Mouse (Mus musculus): ENCODE measurements around the gene 5830473C10Rik. TPM values are rescaled to one million over a fixed set of nuclear protein-coding genes. Genes with fewer than 3 reads are reported as not detected.
A peak's percentile ranks its signal among the peaks of the same experiment; 100 is the strongest.

The 5830473C10Rik gene
- polyA plus RNA-seq, 1 experiment from 2014 or later, result not detected

DNA sequence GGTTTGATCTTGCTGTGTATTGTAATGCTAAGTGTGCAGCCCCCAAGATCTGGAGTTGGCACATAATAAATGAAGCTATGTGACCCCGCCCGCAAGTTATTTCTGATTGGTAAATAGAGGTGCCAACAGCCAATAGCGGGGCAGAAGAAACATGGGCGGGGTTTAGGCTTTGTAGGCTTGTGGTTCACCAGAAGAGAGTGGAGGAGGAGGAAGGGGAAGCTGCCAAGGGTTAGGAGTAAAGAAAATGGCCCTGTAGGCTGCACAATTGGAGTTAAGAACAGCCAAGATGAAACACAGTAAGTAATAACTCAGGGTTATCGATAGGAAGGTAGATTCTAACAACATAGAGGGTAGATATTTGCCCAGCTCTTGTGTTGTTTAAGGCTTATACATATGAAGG, 25.6 kb downstream of the 5830473C10Rik start:
- DNase-seq (ENCODE audit: low spot score) (peak; percentile 11), ATAC-seq (ENCODE audit: low FRiP score) (no peak)
- WGBS, result 75% methylated on average over 5 of the region's 5 CpGs
- no peaks in the 10 kb centered on the region for H3K4me1 ChIP-seq (replicated peaks; ENCODE audit: control insufficient read depth, insufficient read depth, low read length)
- no peak overlapping the region for H3K4me2 ChIP-seq (replicated peaks; ENCODE audit: low read depth, low read length)
- no peaks in the 10 kb centered on the region for H3K9me3 ChIP-seq (ENCODE audit: control insufficient read depth, low read length)
- no peaks in the 10 kb centered on the region for H3K36me3 ChIP-seq (ENCODE audit: control insufficient read depth, insufficient read depth, low read length)
- no peaks in the 10 kb centered on the region for H3K27me3 ChIP-seq (ENCODE audit: control insufficient read depth, insufficient read depth, low read length)
- H3K9ac ChIP-seq (ENCODE audit: low read depth, low read length), result no peak overlapping the region
- H3K4me3 ChIP-seq (ENCODE audit: low read depth, low read length), result no peak overlapping the region
- H3K27ac ChIP-seq (ENCODE audit: low read depth, low read length), result no peak overlapping the region

DNA sequence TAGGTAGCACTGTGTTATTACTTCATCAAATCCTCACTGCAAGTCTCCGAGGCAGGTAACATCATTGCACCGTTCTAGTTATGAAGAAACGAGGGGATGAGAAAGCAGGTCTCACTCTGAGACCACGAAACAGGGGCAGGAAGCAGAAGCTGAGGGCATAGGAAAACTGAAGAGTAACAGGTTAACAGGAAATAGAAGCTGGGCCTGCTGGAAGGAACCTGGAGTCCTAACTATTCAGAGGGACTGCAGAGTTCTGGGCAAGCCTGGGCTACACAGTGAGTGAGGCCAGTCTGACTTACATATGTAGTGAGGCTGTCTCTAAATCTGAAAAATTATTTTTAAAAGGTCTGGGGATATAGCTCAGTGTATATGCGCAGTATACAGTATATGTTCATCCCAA, 27.2 kb downstream of the 5830473C10Rik start:
- Histone ChIP-seq H3K4me1 (replicated peaks; ENCODE audit: control insufficient read depth, insufficient read depth, low read length) (no peaks in the 10 kb centered on the region), H3K27ac (ENCODE audit: low read depth, low read length) (no peak overlapping the region), H3K9me3 (ENCODE audit: control insufficient read depth, low read length) (no peaks in the 10 kb centered on the region), H3K27me3 (ENCODE audit: control insufficient read depth, insufficient read depth, low read length) (no peaks in the 10 kb centered on the region), H3K9ac (ENCODE audit: low read depth, low read length) (no peak overlapping the region), H3K36me3 (ENCODE audit: control insufficient read depth, insufficient read depth, low read length) (no peaks in the 10 kb centered on the region), H3K4me3 (ENCODE audit: low read depth, low read length) (no peak overlapping the region), H3K4me2 (replicated peaks; ENCODE audit: low read depth, low read length) (no peak overlapping the region)
- 93% methylated on average over 5 of the region's 5 CpGs for WGBS
- no peak for DNase-seq (ENCODE audit: low spot score)
- no peak for ATAC-seq (ENCODE audit: low FRiP score)

DNA sequence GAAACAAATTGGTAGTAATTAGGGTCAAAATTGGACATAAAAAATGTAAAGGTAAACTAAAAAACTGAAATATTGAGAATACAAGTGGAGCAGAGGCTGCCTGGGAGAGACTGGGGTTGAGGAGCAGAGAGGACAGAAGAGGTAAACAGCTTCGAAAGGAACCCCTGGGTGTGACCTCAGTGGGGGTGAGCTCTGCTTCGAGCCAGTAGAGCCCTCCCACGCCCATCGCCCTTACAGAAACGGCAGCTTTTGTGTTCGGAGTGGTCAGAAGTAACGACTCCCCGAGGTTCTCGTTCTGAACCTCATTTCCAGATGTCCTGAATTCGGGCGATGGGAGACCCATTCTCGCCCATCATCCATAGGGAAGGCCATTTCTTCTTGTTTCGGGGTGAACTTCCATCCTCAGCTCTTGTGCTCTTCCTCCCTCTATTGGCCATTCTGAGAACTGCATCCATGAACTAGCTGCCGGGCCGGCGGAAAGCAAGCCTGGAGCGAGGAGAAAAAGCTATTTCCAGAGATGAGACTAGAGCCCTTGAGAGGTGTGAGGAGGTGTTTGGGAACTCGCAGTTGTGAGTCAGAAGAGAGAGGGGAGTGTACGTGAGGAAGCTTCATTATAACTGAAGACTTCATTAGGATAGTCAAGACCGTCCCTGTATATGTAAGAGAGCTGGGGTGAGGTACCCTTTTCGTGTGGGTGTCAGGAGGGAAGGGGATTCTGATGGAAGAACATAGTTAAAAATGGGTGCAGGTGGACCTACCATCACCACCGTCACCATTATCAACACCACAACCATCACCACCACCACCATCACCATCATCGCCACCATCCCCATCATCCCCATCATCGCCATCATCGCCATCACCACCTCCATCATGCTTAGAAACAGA, 28.0 kb downstream of the 5830473C10Rik start:
- H3K27me3 ChIP-seq (ENCODE audit: control insufficient read depth, insufficient read depth, low read length), result no peaks in the 10 kb centered on the region
- ATAC-seq (ENCODE audit: low FRiP score) (peak; percentile 77), DNase-seq (ENCODE audit: low spot score) (peak; percentile 87)
- H3K9me3 ChIP-seq (ENCODE audit: control insufficient read depth, low read length), result no peaks in the 10 kb centered on the region
- peak overlapping the region; percentile 33 for H3K4me3 ChIP-seq (ENCODE audit: low read depth, low read length)
- no peaks in the 10 kb centered on the region for H3K36me3 ChIP-seq (ENCODE audit: control insufficient read depth, insufficient read depth, low read length)
- peak overlapping the region; percentile 58 for H3K4me2 ChIP-seq (replicated peaks; ENCODE audit: low read depth, low read length)
- WGBS, result 26% methylated on average over 25 of the region's 25 CpGs
- H3K4me1 ChIP-seq (replicated peaks; ENCODE audit: control insufficient read depth, insufficient read depth, low read length), result no peaks in the 10 kb centered on the region
- H3K27ac ChIP-seq (ENCODE audit: low read depth, low read length), result no peak overlapping the region
- H3K9ac ChIP-seq (ENCODE audit: low read depth, low read length), result peak overlapping the region; percentile 53; the same call in 1 of the 2 replicates

DNA sequence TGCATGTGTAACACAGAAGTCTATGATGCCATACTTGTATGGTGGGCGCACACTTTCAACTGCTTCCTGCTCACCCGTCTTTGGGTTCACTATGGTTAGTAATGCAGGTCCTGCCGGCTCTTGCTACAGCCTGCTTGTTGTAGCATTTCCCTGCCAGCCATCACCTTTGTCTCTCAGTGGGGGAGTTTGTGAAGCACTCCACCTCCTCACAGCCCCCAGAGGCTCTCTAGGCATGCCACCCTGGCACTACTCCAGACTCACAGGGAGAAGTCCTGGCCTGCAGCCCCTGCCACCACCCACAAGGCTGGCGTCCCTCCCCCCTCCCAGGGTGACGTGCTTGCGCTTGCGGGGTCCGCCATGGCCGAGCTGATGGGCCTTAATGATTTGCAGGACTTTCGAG, 29.8 kb downstream of the 5830473C10Rik start:
- H3K9ac ChIP-seq (ENCODE audit: low read depth, low read length), result no peak overlapping the region
- no peak overlapping the region for H3K4me3 ChIP-seq (ENCODE audit: low read depth, low read length)
- DNase-seq (ENCODE audit: low spot score) (no peak), ATAC-seq (ENCODE audit: low FRiP score) (no peak)
- H3K27me3 ChIP-seq (ENCODE audit: control insufficient read depth, insufficient read depth, low read length), result no peaks in the 10 kb centered on the region
- no peak overlapping the region for H3K4me2 ChIP-seq (replicated peaks; ENCODE audit: low read depth, low read length)
- no peak overlapping the region for H3K27ac ChIP-seq (ENCODE audit: low read depth, low read length)
- H3K4me1 ChIP-seq (replicated peaks; ENCODE audit: control insufficient read depth, insufficient read depth, low read length), result no peaks in the 10 kb centered on the region
- WGBS, result 82% methylated on average over 10 of the region's 10 CpGs
- no peaks in the 10 kb centered on the region for H3K36me3 ChIP-seq (ENCODE audit: control insufficient read depth, insufficient read depth, low read length)
- H3K9me3 ChIP-seq (ENCODE audit: control insufficient read depth, low read length), result no peaks in the 10 kb centered on the region

DNA sequence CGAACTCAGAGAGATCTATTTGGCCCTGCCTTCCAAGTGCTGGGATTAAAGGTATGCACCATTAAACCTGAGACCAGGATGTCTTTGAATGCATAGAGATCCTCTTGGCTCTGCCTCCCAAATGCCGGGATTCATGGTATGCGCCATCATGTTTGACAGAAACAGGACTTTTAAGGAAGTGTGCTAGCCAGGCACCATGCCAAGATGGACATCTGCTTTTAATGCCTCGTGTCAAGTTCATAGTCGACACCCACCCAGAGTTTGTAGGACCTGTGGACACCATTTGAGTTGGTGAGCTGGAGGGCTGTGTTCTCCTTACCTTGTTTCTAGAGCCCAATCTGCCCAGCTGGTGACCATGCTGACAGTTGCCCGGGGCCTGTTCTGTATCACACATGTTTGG, 31.0 kb downstream of the 5830473C10Rik start:
- no peaks in the 10 kb centered on the region for H3K27me3 ChIP-seq (ENCODE audit: control insufficient read depth, insufficient read depth, low read length)
- ATAC-seq (ENCODE audit: low FRiP score) (no peak), DNase-seq (ENCODE audit: low spot score) (no peak)
- no peaks in the 10 kb centered on the region for H3K9me3 ChIP-seq (ENCODE audit: control insufficient read depth, low read length)
- 87% methylated on average over 6 of the region's 6 CpGs for WGBS
- H3K4me3 ChIP-seq (ENCODE audit: low read depth, low read length), result no peak overlapping the region
- no peak overlapping the region for H3K9ac ChIP-seq (ENCODE audit: low read depth, low read length)
- no peaks in the 10 kb centered on the region for H3K36me3 ChIP-seq (ENCODE audit: control insufficient read depth, insufficient read depth, low read length)
- H3K4me2 ChIP-seq (replicated peaks; ENCODE audit: low read depth, low read length), result no peak overlapping the region
- H3K4me1 ChIP-seq (replicated peaks; ENCODE audit: control insufficient read depth, insufficient read depth, low read length), result no peaks in the 10 kb centered on the region
- H3K27ac ChIP-seq (ENCODE audit: low read depth, low read length), result no peak overlapping the region

DNA sequence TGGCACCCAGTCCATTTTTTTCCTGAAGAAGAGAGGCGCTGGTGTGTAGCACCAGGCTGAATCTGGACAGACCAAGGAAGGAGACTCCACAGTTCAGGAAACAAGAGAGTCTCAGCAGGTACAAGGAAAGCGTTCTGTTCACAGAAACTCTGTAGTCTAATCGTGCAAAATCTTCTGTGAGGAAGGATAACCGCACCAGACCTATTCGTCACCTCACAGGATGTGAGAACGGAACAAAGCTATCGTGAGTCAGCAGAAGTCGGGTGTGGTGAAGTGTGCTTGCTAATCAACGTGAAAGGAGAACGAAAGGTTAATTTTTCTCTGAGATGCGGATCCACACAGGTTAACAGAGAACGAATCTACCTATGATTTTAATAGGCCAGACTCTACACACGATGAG, 34.0 kb downstream of the 5830473C10Rik start:
- DNase-seq (ENCODE audit: low spot score), result no peak
- 94% methylated on average over 13 of the region's 13 CpGs for WGBS
- no peak for ATAC-seq (ENCODE audit: low FRiP score)

DNA sequence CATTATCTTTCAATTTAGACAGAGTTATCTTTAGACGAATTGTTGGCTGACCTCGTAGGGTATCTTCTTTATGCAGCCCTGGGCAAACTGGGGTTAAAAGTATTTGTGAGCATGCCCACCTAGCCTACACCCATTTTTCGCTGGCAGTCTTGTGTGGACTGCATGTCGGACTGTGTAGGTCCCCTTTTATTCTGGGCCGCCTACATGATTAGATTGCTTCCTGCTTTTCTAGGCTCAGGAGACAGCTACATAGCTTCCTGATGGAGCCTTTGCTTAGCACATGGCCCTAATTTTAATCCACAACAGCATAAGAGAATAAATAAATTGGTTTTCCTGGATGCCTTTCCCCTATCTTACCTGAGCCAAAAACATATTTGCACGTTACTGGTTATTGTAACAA, 35.2 kb downstream of the 5830473C10Rik start:
- H3K9ac ChIP-seq (ENCODE audit: low read depth, low read length), result no peak overlapping the region
- no peak overlapping the region for H3K27ac ChIP-seq (ENCODE audit: low read depth, low read length)
- 84% methylated on average over 6 of the region's 6 CpGs for WGBS
- no peak overlapping the region for H3K4me3 ChIP-seq (ENCODE audit: low read depth, low read length)
- no peaks in the 10 kb centered on the region for H3K9me3 ChIP-seq (ENCODE audit: control insufficient read depth, low read length)
- no peaks in the 10 kb centered on the region for H3K4me1 ChIP-seq (replicated peaks; ENCODE audit: control insufficient read depth, insufficient read depth, low read length)
- DNase-seq (ENCODE audit: low spot score) (no peak), ATAC-seq (ENCODE audit: low FRiP score) (no peak)
- H3K4me2 ChIP-seq (replicated peaks; ENCODE audit: low read depth, low read length), result no peak overlapping the region
- no peaks in the 10 kb centered on the region for H3K27me3 ChIP-seq (ENCODE audit: control insufficient read depth, insufficient read depth, low read length)
- H3K36me3 ChIP-seq (ENCODE audit: control insufficient read depth, insufficient read depth, low read length), result no peaks in the 10 kb centered on the region

More for the DNA sequence above, 34.0 kb downstream of the 5830473C10Rik start:
- no peaks in the 10 kb centered on the region for H3K36me3 ChIP-seq (ENCODE audit: control insufficient read depth, insufficient read depth, low read length)
- H3K27ac ChIP-seq (ENCODE audit: low read depth, low read length), result no peak overlapping the region
- H3K9ac ChIP-seq (ENCODE audit: low read depth, low read length), result no peak overlapping the region
- no peaks in the 10 kb centered on the region for H3K27me3 ChIP-seq (ENCODE audit: control insufficient read depth, insufficient read depth, low read length)
- no peaks in the 10 kb centered on the region for H3K9me3 ChIP-seq (ENCODE audit: control insufficient read depth, low read length)
- no peak overlapping the region for H3K4me3 ChIP-seq (ENCODE audit: low read depth, low read length)
- no peak overlapping the region for H3K4me2 ChIP-seq (replicated peaks; ENCODE audit: low read depth, low read length)
- H3K4me1 ChIP-seq (replicated peaks; ENCODE audit: control insufficient read depth, insufficient read depth, low read length), result no peaks in the 10 kb centered on the region

DNA sequence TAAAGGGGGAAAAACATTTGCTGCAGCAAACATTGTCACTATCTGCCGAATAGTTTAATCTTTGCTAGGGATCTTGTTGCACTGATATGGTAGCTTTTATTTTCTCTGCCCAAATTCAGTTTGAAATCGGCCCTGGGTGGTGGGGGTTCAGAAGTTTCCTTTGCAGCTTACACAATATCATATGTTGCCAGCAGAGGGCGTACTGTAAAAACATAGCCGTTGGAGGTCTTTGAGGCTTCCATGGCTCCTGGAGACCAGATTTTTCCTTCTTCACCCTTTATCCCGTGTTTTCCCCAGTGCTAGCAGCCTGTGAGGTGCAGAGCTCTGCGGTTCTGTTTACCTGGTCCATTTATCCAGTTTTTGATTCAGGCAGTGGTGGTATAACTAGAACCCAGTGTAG, 40.6 kb downstream of the 5830473C10Rik start:
- Histone ChIP-seq H3K9ac (ENCODE audit: low read depth, low read length) (no peak overlapping the region), H3K36me3 (ENCODE audit: control insufficient read depth, insufficient read depth, low read length) (no peaks in the 10 kb centered on the region), H3K4me3 (ENCODE audit: low read depth, low read length) (no peak overlapping the region), H3K4me1 (replicated peaks; ENCODE audit: control insufficient read depth, insufficient read depth, low read length) (no peaks in the 10 kb centered on the region), H3K27me3 (ENCODE audit: control insufficient read depth, insufficient read depth, low read length) (no peaks in the 10 kb centered on the region), H3K27ac (ENCODE audit: low read depth, low read length) (no peak overlapping the region), H3K4me2 (replicated peaks; ENCODE audit: low read depth, low read length) (no peak overlapping the region), H3K9me3 (ENCODE audit: control insufficient read depth, low read length) (no peaks in the 10 kb centered on the region)
- WGBS, result 25% methylated on average over 6 of the region's 6 CpGs
- no peak for ATAC-seq (ENCODE audit: low FRiP score)
- peak; percentile 73 for DNase-seq (ENCODE audit: low spot score)

DNA sequence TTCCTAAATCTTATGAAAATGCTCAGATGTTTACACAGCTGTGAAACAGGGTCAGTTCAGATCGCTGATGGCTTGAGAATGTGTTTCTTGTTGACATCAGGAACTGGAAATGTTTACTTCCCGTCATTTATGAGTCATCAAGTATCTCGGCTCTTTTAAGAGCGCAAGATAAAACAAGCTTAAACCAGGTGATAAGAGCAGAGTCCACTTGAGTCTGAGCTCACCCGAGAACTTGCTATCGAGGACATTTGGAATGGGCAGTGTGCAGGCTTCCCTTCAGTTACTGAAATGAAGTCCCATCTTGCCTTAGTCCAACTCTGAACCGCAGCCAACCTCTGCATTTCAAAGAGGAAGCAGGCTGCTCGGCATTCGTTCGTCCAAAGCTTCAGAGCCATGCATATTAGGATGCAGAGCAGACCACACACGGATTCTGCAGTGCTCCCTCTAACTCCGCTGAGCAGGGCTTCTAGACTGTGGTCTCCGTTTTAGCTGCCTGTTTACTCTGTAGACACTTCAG, 42.6 kb downstream of the 5830473C10Rik start:
- no peaks in the 10 kb centered on the region for H3K9me3 ChIP-seq (ENCODE audit: control insufficient read depth, low read length)
- H3K27me3 ChIP-seq (ENCODE audit: control insufficient read depth, insufficient read depth, low read length), result no peaks in the 10 kb centered on the region
- no peak for ATAC-seq (ENCODE audit: low FRiP score)
- 58% methylated on average over 13 of the region's 13 CpGs for WGBS
- no peak for DNase-seq (ENCODE audit: low spot score)
- H3K27ac ChIP-seq (ENCODE audit: low read depth, low read length), result no peak overlapping the region
- H3K4me1 ChIP-seq (replicated peaks; ENCODE audit: control insufficient read depth, insufficient read depth, low read length), result no peaks in the 10 kb centered on the region
- H3K4me2 ChIP-seq (replicated peaks; ENCODE audit: low read depth, low read length), result no peak overlapping the region
- no peak overlapping the region for H3K4me3 ChIP-seq (ENCODE audit: low read depth, low read length)
- no peaks in the 10 kb centered on the region for H3K36me3 ChIP-seq (ENCODE audit: control insufficient read depth, insufficient read depth, low read length)
- H3K9ac ChIP-seq (ENCODE audit: low read depth, low read length), result no peak overlapping the region
